Mouse (Mus musculus) intestine, embryonic 14.5 days (tissue): ENCODE measurements around the gene Ms4a4a. TPM values are rescaled to one million over a fixed set of nuclear protein-coding genes. Genes with fewer than 3 reads are reported as not detected.
"Not testable (repeated sequence)": the region's sequence is repeated elsewhere in the genome, so short reads cannot be mapped to it uniquely, and the experiment has no call there.

Experiments
- ATAC-seq: fragments of 200-750 bp; cut with Nextera tagmentation; replicated peaks from 2 replicates; pipeline ENCODE4 v1.8.0; 2017; ENCODE audit warnings: low read depth, moderate number of reproducible peaks, moderate TSS enrichment, moderate library complexity; ENCODE audit not compliant: low FRiP score, low TSS enrichment
- DNase-seq: peaks from one replicate; pipeline ENCODE4 v3.0.0-alpha.2; 2018; ENCODE audit warnings: low spot score
- H3K27ac ChIP-seq: fragments of 300-500 bp; sonication (generic); 2 replicates; pipeline ENCODE4 v1.5.1; 2014; ENCODE audit warnings: low read depth, mild to moderate bottlenecking, control low read depth
- H3K27me3 ChIP-seq: fragments of 300-500 bp; sonication (generic); replicated peaks from 2 replicates; pipeline ENCODE4 v1.6.1; 2014; ENCODE audit warnings: low read length, control low read depth; ENCODE audit not compliant: control insufficient read depth, insufficient read depth
- H3K36me3 ChIP-seq: fragments of 300-500 bp; sonication (generic); 2 replicates; pipeline ENCODE4 v1.6.1; 2014; ENCODE audit warnings: low read length, control low read depth; ENCODE audit not compliant: control insufficient read depth, insufficient read depth
- H3K4me1 ChIP-seq: fragments of 300-500 bp; sonication (generic); replicated peaks from 2 replicates; pipeline ENCODE4 v1.6.1; 2014; ENCODE audit warnings: low read length, control low read depth, mixed read lengths; ENCODE audit not compliant: control insufficient read depth, insufficient read depth
- H3K4me2 ChIP-seq: fragments of 300-500 bp; sonication (generic); 2 replicates; pipeline ENCODE4 v1.6.1; 2014; ENCODE audit warnings: low read length
- H3K4me3 ChIP-seq: fragments of 300-500 bp; sonication (generic); 2 replicates; pipeline ENCODE4 v1.5.1; 2014; ENCODE audit warnings: low read depth, low read length, control low read depth, mixed read lengths
- H3K9ac ChIP-seq: fragments of 300-500 bp; sonication (generic); 2 replicates; pipeline ENCODE4 v1.6.1; 2014; ENCODE audit warnings: mild to moderate bottlenecking, low read length
- H3K9me3 ChIP-seq: fragments of 300-500 bp; sonication (generic); 2 replicates; pipeline ENCODE4 v1.6.1; 2016; ENCODE audit warnings: low read length, control low read depth; ENCODE audit not compliant: control insufficient read depth
- WGBS: fragments of 180-500 bp; shearing (Covaris S2); extraction: QIAGEN DNeasy Blood & Tissue Kit; methylation state at CpG from one replicate; pipeline ENCODE4 v1.1.7; 2014; 5-methylcytosine and 5-hydroxymethylcytosine counted together
- polyA plus RNA-seq: library from polyadenylated mRNA; unstranded; fragments of >200 nt; fragmentation: Nextera tagmentation; extraction: Ambion mirVana; gene quantifications from 2 replicates; pipeline ENCODE4 v1.2.1, GENCODE M21; 2014

Ms4a4a gene
- polyA plus RNA-seq, 1 experiment from 2014 or later, result 3.7 TPM

DNA sequence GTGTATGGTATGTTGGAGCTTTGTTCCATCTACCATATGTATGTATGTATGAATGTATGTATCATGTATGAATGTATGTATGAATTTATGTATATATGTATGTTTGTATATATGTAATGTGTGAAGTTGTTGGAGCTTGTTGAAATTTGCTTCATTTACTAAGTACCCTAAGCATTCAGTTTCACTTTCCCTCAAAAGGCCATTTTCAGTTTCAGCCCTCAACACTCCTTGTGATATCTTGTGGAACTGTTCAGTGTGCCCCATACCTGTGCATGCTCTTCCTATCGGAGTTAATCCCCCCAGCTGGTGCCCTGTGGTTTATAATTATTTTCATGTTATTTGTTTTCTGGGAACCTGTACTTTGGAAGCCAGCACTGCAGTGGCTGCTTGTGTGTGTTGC lies 33.3 kb downstream of the Ms4a4a start:
- Histone ChIP-seq H3K9me3 (no peaks in the 10 kb centered on the region), H3K36me3 (no peaks in the 10 kb centered on the region), H3K4me1 (no peaks in the 10 kb centered on the region), H3K4me2 (no peak overlapping the region), H3K9ac (no peak overlapping the region), H3K4me3 (no peak overlapping the region), H3K27me3 (no peaks in the 10 kb centered on the region), H3K27ac (no peak overlapping the region)
- DNase-seq (no peak), ATAC-seq (no peak)
- WGBS, result 95% methylated on average over 1 of the region's 1 CpGs

- no peak overlapping the region for H3K27ac ChIP-seq
- H3K27me3 ChIP-seq, result no peaks in the 10 kb centered on the region
- no peak overlapping the region for H3K4me2 ChIP-seq
- H3K36me3 ChIP-seq, result no peaks in the 10 kb centered on the region
- H3K9ac ChIP-seq, result no peak overlapping the region
- 95% methylated on average over 1 of the region's 1 CpGs for WGBS
- no peaks in the 10 kb centered on the region for H3K9me3 ChIP-seq
- no peak overlapping the region for H3K4me3 ChIP-seq
- no peak for DNase-seq
- no peaks in the 10 kb centered on the region for H3K4me1 ChIP-seq
- no peak for ATAC-seq
Observed at GRCm38 (mm10) chr19:11411640-11412039, 36.3 kb downstream of the Ms4a4a start.

GRCm38 (mm10) chr19:11414084-11414483 lies 38.8 kb downstream of the Ms4a4a start:
- Histone ChIP-seq H3K27me3 (no peaks in the 10 kb centered on the region), H3K4me2 (no peak overlapping the region), H3K4me3 (no peak overlapping the region), H3K4me1 (no peaks in the 10 kb centered on the region), H3K27ac (no peak overlapping the region), H3K36me3 (no peaks in the 10 kb centered on the region), H3K9ac (no peak overlapping the region), H3K9me3 (no peaks in the 10 kb centered on the region)
- ATAC-seq, result no peak
- WGBS, result 88% methylated on average over 1 of the region's 1 CpGs
- DNase-seq, result no peak

DNA sequence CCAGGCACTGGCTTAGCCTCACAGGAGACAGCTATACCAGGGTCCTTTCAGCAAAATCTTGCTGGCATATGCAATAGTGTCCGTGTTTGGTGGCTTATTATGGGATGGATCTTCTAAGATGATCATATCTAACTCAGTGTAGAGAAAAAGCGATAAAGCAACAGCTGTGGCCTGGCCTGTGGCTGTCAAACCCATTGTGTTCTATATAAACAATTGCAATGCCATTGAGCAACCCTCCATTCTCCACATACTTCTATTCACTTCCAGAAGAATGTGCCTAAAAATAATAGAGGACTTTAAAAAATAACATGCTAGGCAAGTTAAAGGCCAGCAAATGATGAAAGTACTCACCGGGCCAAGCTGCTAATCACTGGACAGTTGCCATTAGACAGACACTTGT lies 40.3 kb downstream of the Ms4a4a start:
- Histone ChIP-seq H3K4me3 (no peak overlapping the region), H3K4me2 (no peak overlapping the region), H3K27me3 (no peaks in the 10 kb centered on the region), H3K36me3 (no peaks in the 10 kb centered on the region), H3K4me1 (no peaks in the 10 kb centered on the region), H3K9ac (no peak overlapping the region), H3K9me3 (no peaks in the 10 kb centered on the region), H3K27ac (no peak overlapping the region)
- ATAC-seq, result no peak
- 59% methylated on average over 3 of the region's 3 CpGs for WGBS
- DNase-seq, result no peak

- H3K4me2 ChIP-seq, DNase-seq, H3K27ac ChIP-seq, H3K4me1 ChIP-seq, H3K36me3 ChIP-seq, H3K27me3 ChIP-seq, ATAC-seq, H3K4me3 ChIP-seq, H3K9ac ChIP-seq, H3K9me3 ChIP-seq: not testable (repeated sequence)
- 86% methylated on average over 2 of the region's 3 CpGs for WGBS
Observed at GRCm38 (mm10) chr19:11418865-11419264, 43.5 kb downstream of the Ms4a4a start.

DNA sequence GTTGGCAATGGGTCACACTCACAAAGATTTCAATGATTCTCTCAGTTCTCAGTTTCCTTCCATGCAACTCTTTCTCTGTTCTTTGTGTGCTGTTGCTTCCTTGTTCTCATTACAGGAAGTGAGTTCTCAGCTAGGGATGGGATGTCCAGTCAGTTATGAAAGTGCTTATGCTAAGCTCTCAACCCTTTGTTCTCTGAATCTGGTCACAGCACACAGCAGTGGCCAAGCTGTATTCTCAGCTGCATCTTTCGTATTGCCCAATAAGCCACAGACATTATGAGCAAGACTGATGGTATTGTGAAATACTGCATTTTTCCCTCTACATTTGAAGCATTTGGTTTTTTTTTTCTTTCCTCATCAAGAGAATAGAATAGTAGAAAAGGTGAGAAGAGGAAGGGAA lies 55.9 kb downstream of the Ms4a4a start:
- DNase-seq, H3K27me3 ChIP-seq, H3K4me1 ChIP-seq, H3K27ac ChIP-seq, H3K36me3 ChIP-seq, H3K4me3 ChIP-seq, ATAC-seq, H3K9me3 ChIP-seq, H3K4me2 ChIP-seq, H3K9ac ChIP-seq: not testable (repeated sequence)
- 82% methylated on average over 1 of the region's 1 CpGs for WGBS

DNA sequence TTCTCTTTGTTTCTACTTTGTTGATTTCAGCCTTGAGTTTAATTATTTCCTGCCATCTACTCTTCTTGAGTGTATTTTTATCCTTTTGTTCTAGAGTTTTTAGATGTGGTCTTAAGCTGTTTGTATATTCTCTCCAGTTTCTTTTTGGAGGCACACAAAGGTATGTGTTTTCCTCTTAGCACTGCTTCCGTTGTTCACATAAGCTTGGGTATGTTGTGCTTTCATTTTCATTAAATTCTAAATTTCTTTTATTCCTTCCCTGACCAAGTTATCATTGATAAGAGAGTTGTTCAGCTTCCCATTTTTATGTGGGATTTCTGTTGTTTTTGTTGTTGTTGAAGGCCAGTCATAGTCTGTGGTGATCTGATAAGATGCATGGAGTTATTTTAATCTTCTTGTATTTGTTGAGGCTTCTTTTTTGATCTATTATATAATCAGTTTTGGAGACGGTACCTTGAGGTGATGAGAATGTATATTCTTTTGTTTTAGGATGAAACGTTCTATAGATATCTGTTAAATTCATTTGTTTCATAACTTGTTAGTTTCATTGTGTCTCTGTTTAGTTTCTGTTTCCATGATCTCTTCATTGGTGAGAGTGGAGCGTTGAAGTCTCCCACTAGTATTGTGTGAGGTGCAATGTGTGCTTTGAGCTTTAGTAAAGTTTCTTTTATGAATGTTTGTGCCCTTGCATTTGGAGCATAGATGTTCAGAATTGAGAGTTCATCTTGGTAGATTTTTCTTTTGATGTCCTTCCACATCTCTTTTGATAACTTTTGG lies 59.9 kb downstream of the Ms4a4a start:
- Histone ChIP-seq H3K4me3 (no peak overlapping the region), H3K9me3 (no peaks in the 10 kb centered on the region), H3K4me2 (no peak overlapping the region), H3K9ac (no peak overlapping the region), H3K36me3 (no peaks in the 10 kb centered on the region), H3K4me1 (no peaks in the 10 kb centered on the region), H3K27me3 (no peaks in the 10 kb centered on the region), H3K27ac (no peak overlapping the region)
- DNase-seq, result no peak
- WGBS, result 84% methylated on average over 4 of the region's 4 CpGs
- no peak for ATAC-seq

Other genes with a start within 250 kb of the Ms4a4a start
- gene 1700017D01Rik, start 244.6 kb upstream of the Ms4a4a start, polyA plus RNA-seq, result not detected in 2 replicates
- not detected in 2 replicates for gene 1700025F22Rik, start 210.2 kb upstream of the Ms4a4a start, polyA plus RNA-seq
- not detected in 2 replicates for gene Ms4a13, start 178.8 kb upstream of the Ms4a4a start, polyA plus RNA-seq
- 0.16 TPM in 1 of 2 replicates, not detected in the other for gene Ms4a12, start 143.1 kb upstream of the Ms4a4a start, polyA plus RNA-seq
- not detected in 2 replicates for gene Ms4a1, start 109.3 kb upstream of the Ms4a4a start, polyA plus RNA-seq
- gene Ms4a5, start 91.7 kb upstream of the Ms4a4a start, polyA plus RNA-seq, result not detected in 2 replicates
- gene Ms4a14, start 61.1 kb upstream of the Ms4a4a start, polyA plus RNA-seq, result 0.09 and 0.16 TPM in 2 replicates
- 2.6 and 3.5 TPM in 2 replicates for gene Ms4a7, start 39.4 kb upstream of the Ms4a4a start, polyA plus RNA-seq
- gene Ms4a4c, start 29.2 kb downstream of the Ms4a4a start, polyA plus RNA-seq, result 1.3 and 1.8 TPM in 2 replicates
- gene Ms4a4b, start 68.0 kb downstream of the Ms4a4a start, polyA plus RNA-seq, result 0.08 TPM in 2 replicates
- gene Ms4a6c, start 93.8 kb downstream of the Ms4a4a start, polyA plus RNA-seq, result 9.1 and 10.7 TPM in 2 replicates
- not detected in 2 replicates for gene Gm8369, start 110.4 kb downstream of the Ms4a4a start, polyA plus RNA-seq
- 7.7 and 8.8 TPM in 2 replicates for gene Ms4a6b, start 141.0 kb downstream of the Ms4a4a start, polyA plus RNA-seq
- gene Ms4a4d, start 161.3 kb downstream of the Ms4a4a start, polyA plus RNA-seq, result 1.7 and 2.5 TPM in 2 replicates
- gene Ms4a6d, start 229.3 kb downstream of the Ms4a4a start, polyA plus RNA-seq, result 4.1 and 4.7 TPM in 2 replicates
- 0.27 TPM in 1 of 2 replicates, not detected in the other for gene Ms4a2, start 248.2 kb downstream of the Ms4a4a start, polyA plus RNA-seq